Mouse (Mus musculus) C2C12 (cell line): ENCODE results near the gene Rasal3. TPM values are rescaled to one million over a fixed set of nuclear protein-coding genes. Genes with fewer than 3 reads are reported as not detected.

Experiments
- H3K27me3 ChIP-seq: one replicate; pipeline ENCODE4 v1.6.1; 2011; ENCODE audit not compliant: control insufficient read depth, insufficient read depth, insufficient read length
- H3K36me3 ChIP-seq: one replicate; pipeline ENCODE4 v1.6.1; 2011; ENCODE audit not compliant: control insufficient read depth, insufficient read depth
- H3K4me3 ChIP-seq: one replicate; pipeline ENCODE4 v1.5.1; 2011; ENCODE audit warnings: mild to moderate bottlenecking, control low read depth; ENCODE audit not compliant: poor library complexity, insufficient read depth, severe bottlenecking
- H3K79me2 ChIP-seq: one replicate; pipeline ENCODE4 v1.6.1; 2011; ENCODE audit not compliant: control insufficient read depth, insufficient read depth
- H3K79me3 ChIP-seq: one replicate; pipeline ENCODE4 v1.6.1; 2011; ENCODE audit warnings: low read depth, control low read depth
- H3ac ChIP-seq: one replicate; pipeline ENCODE3; 2011; ENCODE audit warnings: low read depth; ENCODE audit not compliant: control insufficient read depth, insufficient read length
- CEBPB ChIP-seq: IDR thresholded peaks from one replicate; pipeline ENCODE4 v1.6.1; 2011; ENCODE audit warnings: low read depth, mild to moderate bottlenecking, control low read depth, moderate library complexity
- CTCF ChIP-seq: IDR thresholded peaks from one replicate; pipeline ENCODE4 v1.5.1; 2011; ENCODE audit not compliant: control insufficient read depth, insufficient read depth, insufficient read length
- FOSL1 ChIP-seq: IDR thresholded peaks from one replicate; pipeline ENCODE4 v1.8.0; 2011; ENCODE audit warnings: mild to moderate bottlenecking, low read length; ENCODE audit not compliant: poor library complexity, insufficient read depth, severe bottlenecking
- MAX ChIP-seq: IDR thresholded peaks from one replicate; pipeline ENCODE4 v1.6.1; 2011; ENCODE audit warnings: mild to moderate bottlenecking, control low read depth
- MYOD1 ChIP-seq: IDR thresholded peaks from one replicate; pipeline ENCODE4 v1.6.1; 2011; ENCODE audit warnings: low read depth; ENCODE audit not compliant: control insufficient read depth, insufficient read length
- MYOG ChIP-seq: IDR thresholded peaks from one replicate; pipeline ENCODE4 v1.6.1; 2011; ENCODE audit not compliant: control insufficient read depth, insufficient read length; ENCODE audit errors: extremely low read depth
- USF1 ChIP-seq: IDR thresholded peaks from one replicate; pipeline ENCODE4 v1.6.1; 2011; ENCODE audit warnings: low read depth, mild to moderate bottlenecking, control low read depth, moderate library complexity
- long read RNA-seq, 2 experiments: library from polyadenylated mRNA; unstranded; transcript quantifications; one replicate each; pipeline ENCODE4 v2.0.0; 2019 to 2020
- polyA plus RNA-seq: library from polyadenylated mRNA; unstranded; fragments of >200 nt; fragmentation: generic; extraction: Trizol; gene quantifications from one replicate; pipeline ENCODE4 v1.2.1, GENCODE M21; 2012; ENCODE audit warnings: missing spikeins

Gene Rasal3
- not detected for polyA plus RNA-seq
- long read RNA-seq, experiment 1 = 0 reads
- long read RNA-seq, experiment 2 = 0 reads

- H3K36me3 ChIP-seq = no peaks in the 10 kb centered on the region
- no peaks in the 10 kb centered on the region for H3K79me3 ChIP-seq
- no peaks in the 10 kb centered on the region for H3K79me2 ChIP-seq
- peaks cover 14% of the 10 kb centered on the region for H3K27me3 ChIP-seq
- H3ac ChIP-seq = no peak within 1 kb of the TSS
- TF ChIP-seq MYOD1 = no peak
- no peak for TF ChIP-seq MAX
- no peak for TF ChIP-seq CEBPB
- TF ChIP-seq MYOG = no peak
- no peak for TF ChIP-seq USF1
- TF ChIP-seq FOSL1 = no peak
- no peak for TF ChIP-seq CTCF
- H3K4me3 ChIP-seq = no peak within 1 kb of the TSS
Measured at GRCm38 (mm10) chr17:32403417-32403816, at the start of gene Rasal3. Gene Rasal3 (minus strand): TSS chr17:32403583.

- H3K79me3 ChIP-seq = no peaks in the 10 kb centered on the region
- no peak within 1 kb of the TSS for H3ac ChIP-seq
- H3K27me3 ChIP-seq = peaks cover 23% of the 10 kb centered on the region
- TF ChIP-seq CTCF = no peak
- no peak for TF ChIP-seq USF1
- no peaks in the 10 kb centered on the region for H3K79me2 ChIP-seq
- H3K4me3 ChIP-seq = no peak within 1 kb of the TSS
- H3K36me3 ChIP-seq = no peaks in the 10 kb centered on the region
Measured at GRCm38 (mm10) chr17:32452482-32452881, 49.1 kb upstream of the Rasal3 start, which contains the start of gene Cyp4f39. Gene Cyp4f39 (plus strand): TSS chr17:32452723.

- TF ChIP-seq MYOD1 (no peak), FOSL1 (no peak), MYOG (no peak), USF1 (no peak), MAX (no peak), CTCF (no peak), CEBPB (no peak)
- H3K79me2 ChIP-seq = no peaks in the 10 kb centered on the region
- H3K79me3 ChIP-seq = no peaks in the 10 kb centered on the region
- H3K27me3 ChIP-seq = peaks cover 16% of the 10 kb centered on the region
- H3ac ChIP-seq = no peak overlapping the region
- no peaks in the 10 kb centered on the region for H3K36me3 ChIP-seq
- H3K4me3 ChIP-seq = no peak overlapping the region
Measured at GRCm38 (mm10) chr17:32450844-32451537, 47.6 kb upstream of the Rasal3 start.

- Histone ChIP-seq H3ac (no peak overlapping the region), H3K79me3 (no peaks in the 10 kb centered on the region), H3K36me3 (no peaks in the 10 kb centered on the region), H3K79me2 (no peaks in the 10 kb centered on the region), H3K27me3 (peaks cover 16% of the 10 kb centered on the region), H3K4me3 (no peak overlapping the region)
- no peak for TF ChIP-seq MAX
- TF ChIP-seq CTCF = no peak
- TF ChIP-seq USF1 = no peak
- TF ChIP-seq MYOD1 = no peak
- TF ChIP-seq FOSL1 = no peak
- TF ChIP-seq MYOG = no peak
- no peak for TF ChIP-seq CEBPB
Measured at GRCm38 (mm10) chr17:32449042-32449441, 45.7 kb upstream of the Rasal3 start.

- no peak for TF ChIP-seq MYOD1
- no peak for TF ChIP-seq CEBPB
- no peak for TF ChIP-seq USF1
- no peak for TF ChIP-seq MAX
- no peak for TF ChIP-seq CTCF
- TF ChIP-seq MYOG = no peak
- TF ChIP-seq FOSL1 = no peak
- no peak overlapping the region for H3K4me3 ChIP-seq
- H3K79me3 ChIP-seq = no peaks in the 10 kb centered on the region
Measured at GRCm38 (mm10) chr17:32447195-32447594, 43.8 kb upstream of the Rasal3 start.

GRCm38 (mm10) chr17:32445016-32445415 lies 41.6 kb upstream of the Rasal3 start:
- no peak for TF ChIP-seq CEBPB
- no peak for TF ChIP-seq MAX
- TF ChIP-seq FOSL1 = no peak
- TF ChIP-seq MYOD1 = no peak
- H3ac ChIP-seq = no peak overlapping the region
- H3K79me3 ChIP-seq = no peaks in the 10 kb centered on the region
- no peaks in the 10 kb centered on the region for H3K79me2 ChIP-seq
- H3K27me3 ChIP-seq = peaks cover 22% of the 10 kb centered on the region
- H3K4me3 ChIP-seq = no peak overlapping the region
- no peaks in the 10 kb centered on the region for H3K36me3 ChIP-seq

More at GRCm38 (mm10) chr17:32447195-32447594, 43.8 kb upstream of the Rasal3 start:
- H3K36me3 ChIP-seq = no peaks in the 10 kb centered on the region
- peaks cover 15% of the 10 kb centered on the region for H3K27me3 ChIP-seq
- no peak overlapping the region for H3ac ChIP-seq
- H3K79me2 ChIP-seq = no peaks in the 10 kb centered on the region
